Mouse (Mus musculus) thymus, postnatal 0 days (tissue): ENCODE results near the gene Ugt2a1. TPM values are rescaled to one million over a fixed set of nuclear protein-coding genes. Genes with fewer than 3 reads are reported as not detected.

Experiments used
- polyA plus RNA-seq: library from polyadenylated mRNA; unstranded; fragments of >200 nt; fragmentation: Nextera tagmentation; extraction: Ambion mirVana; gene quantifications from 2 replicates; pipeline ENCODE4 v1.2.1, GENCODE M21; 2015

Gene Ugt2a1
- polyA plus RNA-seq, 1 experiment from 2014 or later = not detected

Other genes with a start within 250 kb of the Ugt2a1 start
- gene Ugt2b37, start 236.1 kb downstream of the Ugt2a1 start, polyA plus RNA-seq = not detected in 2 replicates
- gene Ugt2a3, start 153.7 kb downstream of the Ugt2a1 start, polyA plus RNA-seq = not detected in 2 replicates
- gene Ugt2b38, start 66.7 kb downstream of the Ugt2a1 start, polyA plus RNA-seq = not detected in 2 replicates
- not detected in 2 replicates for gene Ugt2a2, start 8.6 kb downstream of the Ugt2a1 start, polyA plus RNA-seq
- not detected in 2 replicates for gene Gm43638, start 4.1 kb downstream of the Ugt2a1 start, polyA plus RNA-seq
- gene Sult1b1, start 47.3 kb upstream of the Ugt2a1 start, polyA plus RNA-seq = 0.17 TPM in 1 of 2 replicates, not detected in the other
- gene Sult1d1, start 78.2 kb upstream of the Ugt2a1 start, polyA plus RNA-seq = 0.15 TPM in 1 of 2 replicates, not detected in the other
- 0.25 and 0.36 TPM in 2 replicates for gene Sult1e1, start 100.7 kb upstream of the Ugt2a1 start, polyA plus RNA-seq
- gene Csn1s1, start 175.3 kb upstream of the Ugt2a1 start, polyA plus RNA-seq = 0.13 and 0.14 TPM in 2 replicates
- 37.7 and 43.3 TPM in 2 replicates for gene Csn2, start 208.8 kb upstream of the Ugt2a1 start, polyA plus RNA-seq